Mouse (Mus musculus) forebrain, embryonic 14.5 days (tissue): ENCODE measurements around the gene Gstp1. TPM values are rescaled to one million over a fixed set of nuclear protein-coding genes. Genes with fewer than 3 reads are reported as not detected.

Experiments
- ATAC-seq: fragments of 200-750 bp; cut with Nextera tagmentation; 2 replicates; pipeline ENCODE4 v1.8.0; 2017; ENCODE audit warnings: mild to moderate bottlenecking, moderate library complexity
- DNase-seq: peaks from one replicate; pipeline ENCODE4 v3.0.0-alpha.2; 2015; ENCODE audit warnings: low spot score
- H3K27ac ChIP-seq: fragments of 300-500 bp; sonication (generic); 2 replicates; pipeline ENCODE4 v1.5.1; 2014; ENCODE audit warnings: low read depth, mild to moderate bottlenecking, control low read depth, low read length, moderate library complexity
- H3K27me3 ChIP-seq: fragments of 300-500 bp; sonication (generic); replicated peaks from 2 replicates; pipeline ENCODE4 v1.6.1; 2014; ENCODE audit warnings: low read length, control low read depth, mixed read lengths; ENCODE audit not compliant: control insufficient read depth, insufficient read depth
- H3K36me3 ChIP-seq: fragments of 300-500 bp; sonication (generic); 2 replicates; pipeline ENCODE4 v1.6.1; 2014; ENCODE audit warnings: low read length, control low read depth; ENCODE audit not compliant: control insufficient read depth, insufficient read depth
- H3K4me1 ChIP-seq: fragments of 300-500 bp; sonication (generic); 2 replicates; pipeline ENCODE4 v1.6.1; 2014; ENCODE audit warnings: antibody characterized with exemption, low read length, control low read depth; ENCODE audit not compliant: control insufficient read depth, insufficient read depth
- H3K4me2 ChIP-seq: fragments of 300-500 bp; sonication (generic); 2 replicates; pipeline ENCODE4 v1.6.1; 2014; ENCODE audit warnings: mild to moderate bottlenecking, control low read depth, low read length
- H3K4me3 ChIP-seq: fragments of 300-500 bp; sonication (generic); 2 replicates; pipeline ENCODE4 v1.5.1; 2014; ENCODE audit warnings: low read depth, low read length, control low read depth
- H3K9ac ChIP-seq: fragments of 300-500 bp; sonication (generic); 2 replicates; pipeline ENCODE4 v1.6.1; 2014; ENCODE audit warnings: mild to moderate bottlenecking, low read length, control low read depth, moderate library complexity
- H3K9me3 ChIP-seq: fragments of 300-500 bp; sonication (generic); replicated peaks from 2 replicates; pipeline ENCODE4 v1.6.1; 2016; ENCODE audit warnings: low read length, control low read depth, mixed read lengths; ENCODE audit not compliant: control insufficient read depth
- WGBS: fragments of 180-500 bp; shearing (Covaris S2); extraction: QIAGEN DNeasy Blood & Tissue Kit; methylation state at CpG from one replicate; pipeline ENCODE4 v1.1.7; 2014; 5-methylcytosine and 5-hydroxymethylcytosine counted together
- polyA plus RNA-seq: library from polyadenylated mRNA; unstranded; fragments of >200 nt; fragmentation: Nextera tagmentation; extraction: Ambion mirVana; gene quantifications from 2 replicates; pipeline ENCODE4 v1.2.1, GENCODE M21; 2014

The Gstp1 gene
- 369 and 398 TPM in 2 replicates for polyA plus RNA-seq

GRCm38 (mm10) chr19:4037788-4038232 lies at the start of gene Gstp1:
Gstp1 (minus strand) TSS chr19:4037985.
- peaks cover 2% of the 10 kb centered on the region; the same call in 1 of the 2 replicates for H3K4me1 ChIP-seq
- ATAC-seq (peak; percentile 91), DNase-seq (peak; percentile 84)
- no peaks in the 10 kb centered on the region for H3K27me3 ChIP-seq
- no peaks in the 10 kb centered on the region for H3K9me3 ChIP-seq
- H3K36me3 ChIP-seq = 0 out of 2 replicates have a peak, but pooled peaks cover 2% of the 10 kb centered on the region
- peak within 1 kb of the TSS; percentile 67 for H3K4me2 ChIP-seq
- H3K4me3 ChIP-seq = peak within 1 kb of the TSS; percentile 55
- WGBS = under 1% methylated on average over 26 of the region's 26 CpGs
- H3K27ac ChIP-seq = peak within 1 kb of the TSS; percentile 44; the same call in 1 of the 2 replicates
- peak within 1 kb of the TSS; percentile 77 for H3K9ac ChIP-seq

- Histone ChIP-seq H3K9me3 (no peaks in the 10 kb centered on the region), H3K36me3 (no peaks in the 10 kb centered on the region), H3K4me3 (no peak overlapping the region), H3K4me1 (no peaks in the 10 kb centered on the region), H3K4me2 (no peak overlapping the region), H3K27ac (no peak overlapping the region), H3K9ac (no peak overlapping the region), H3K27me3 (no peaks in the 10 kb centered on the region)
- ATAC-seq (no peak), DNase-seq (no peak)
- 84% methylated on average over 5 of the region's 5 CpGs for WGBS
Observed at GRCm38 (mm10) chr19:4087090-4087489, 49.3 kb upstream of the Gstp1 start.

- Histone ChIP-seq H3K27ac (no peak overlapping the region), H3K4me2 (no peak overlapping the region), H3K9me3 (no peaks in the 10 kb centered on the region), H3K4me3 (no peak overlapping the region), H3K4me1 (no peaks in the 10 kb centered on the region), H3K9ac (no peak overlapping the region), H3K27me3 (no peaks in the 10 kb centered on the region), H3K36me3 (no peaks in the 10 kb centered on the region)
- DNase-seq (no peak), ATAC-seq (no peak)
- WGBS = 91% methylated on average over 15 of the region's 15 CpGs
Observed at GRCm38 (mm10) chr19:4086156-4086555, 48.4 kb upstream of the Gstp1 start.

GRCm38 (mm10) chr19:4084984-4085383 lies 47.2 kb upstream of the Gstp1 start:
- ATAC-seq (no peak), DNase-seq (no peak)
- H3K27me3 ChIP-seq = no peaks in the 10 kb centered on the region
- no peak overlapping the region for H3K4me2 ChIP-seq
- H3K9ac ChIP-seq = no peak overlapping the region
- no peak overlapping the region for H3K4me3 ChIP-seq
- no peaks in the 10 kb centered on the region for H3K9me3 ChIP-seq
- 75% methylated on average over 1 of the region's 1 CpGs for WGBS
- H3K4me1 ChIP-seq = no peaks in the 10 kb centered on the region
- no peak overlapping the region for H3K27ac ChIP-seq
- no peaks in the 10 kb centered on the region for H3K36me3 ChIP-seq

GRCm38 (mm10) chr19:4083826-4084225 lies 46.0 kb upstream of the Gstp1 start:
- no peak overlapping the region for H3K4me3 ChIP-seq
- DNase-seq = no peak
- H3K4me2 ChIP-seq = no peak overlapping the region

GRCm38 (mm10) chr19:4083316-4083715 lies 45.5 kb upstream of the Gstp1 start:
- no peaks in the 10 kb centered on the region for H3K4me1 ChIP-seq
- no peak overlapping the region for H3K27ac ChIP-seq
- no peak overlapping the region for H3K9ac ChIP-seq
- no peak overlapping the region for H3K4me3 ChIP-seq
- no peaks in the 10 kb centered on the region for H3K9me3 ChIP-seq
- no peaks in the 10 kb centered on the region for H3K27me3 ChIP-seq
- no peak for DNase-seq
- no peak for ATAC-seq
- H3K4me2 ChIP-seq = no peak overlapping the region
- H3K36me3 ChIP-seq = no peaks in the 10 kb centered on the region
- 63% methylated on average over 7 of the region's 7 CpGs for WGBS

More at GRCm38 (mm10) chr19:4083826-4084225, 46.0 kb upstream of the Gstp1 start:
- Histone ChIP-seq H3K9me3 (no peaks in the 10 kb centered on the region), H3K9ac (no peak overlapping the region), H3K36me3 (no peaks in the 10 kb centered on the region), H3K27me3 (no peaks in the 10 kb centered on the region), H3K27ac (no peak overlapping the region), H3K4me1 (no peaks in the 10 kb centered on the region)
- ATAC-seq = no peak
- 31% methylated on average over 7 of the region's 8 CpGs for WGBS

GRCm38 (mm10) chr19:4082219-4082965 lies 44.6 kb upstream of the Gstp1 start:
- no peak overlapping the region for H3K9ac ChIP-seq
- no peak overlapping the region for H3K4me2 ChIP-seq
- H3K9me3 ChIP-seq = no peaks in the 10 kb centered on the region
- DNase-seq (no peak), ATAC-seq (no peak)
- H3K27ac ChIP-seq = no peak overlapping the region
- no peaks in the 10 kb centered on the region for H3K36me3 ChIP-seq
- H3K4me1 ChIP-seq = no peaks in the 10 kb centered on the region
- 81% methylated on average over 11 of the region's 11 CpGs for WGBS
- no peaks in the 10 kb centered on the region for H3K27me3 ChIP-seq
- H3K4me3 ChIP-seq = no peak overlapping the region

- Histone ChIP-seq H3K36me3 (no peaks in the 10 kb centered on the region), H3K4me1 (no peaks in the 10 kb centered on the region), H3K4me3 (no peak within 1 kb of the TSS), H3K4me2 (no peak within 1 kb of the TSS), H3K9ac (no peak within 1 kb of the TSS), H3K27ac (no peak within 1 kb of the TSS), H3K27me3 (no peaks in the 10 kb centered on the region), H3K9me3 (no peaks in the 10 kb centered on the region)
- WGBS = 60% methylated on average over 3 of the region's 3 CpGs
- DNase-seq (no peak), ATAC-seq (no peak)
Observed at GRCm38 (mm10) chr19:4081394-4081793, 43.6 kb upstream of the Gstp1 start, which contains the start of gene Cabp2. Cabp2 (plus strand) TSS chr19:4081578.

- DNase-seq (no peak), ATAC-seq (no peak)
- no peaks in the 10 kb centered on the region for H3K4me1 ChIP-seq
- H3K9me3 ChIP-seq = no peaks in the 10 kb centered on the region
- no peak overlapping the region for H3K4me2 ChIP-seq
- H3K36me3 ChIP-seq = no peaks in the 10 kb centered on the region
- no peak overlapping the region for H3K9ac ChIP-seq
- no peaks in the 10 kb centered on the region for H3K27me3 ChIP-seq
- H3K4me3 ChIP-seq = no peak overlapping the region
- 67% methylated on average over 8 of the region's 8 CpGs for WGBS
- no peak overlapping the region for H3K27ac ChIP-seq
Observed at GRCm38 (mm10) chr19:4080511-4081009, 42.8 kb upstream of the Gstp1 start.
